Mouse (Mus musculus): ENCODE data around the gene Evi2a.

Evi2a gene

DNA sequence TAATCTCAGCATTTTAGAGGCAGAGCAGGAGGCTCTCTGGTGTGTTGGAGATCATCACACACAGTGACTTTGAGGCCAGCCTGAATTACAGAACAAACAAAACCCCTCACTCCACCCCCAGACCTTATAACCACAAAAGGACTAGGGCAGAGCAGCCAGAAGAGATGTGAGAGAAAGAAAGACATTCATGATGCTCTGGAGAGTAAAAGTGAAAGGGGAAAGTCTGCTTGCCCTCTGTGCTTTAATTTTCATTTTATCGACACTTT is 6.2 kb downstream of the Evi2a start:
- DNase-seq (ENCODE audit: low spot score): no peak

DNA sequence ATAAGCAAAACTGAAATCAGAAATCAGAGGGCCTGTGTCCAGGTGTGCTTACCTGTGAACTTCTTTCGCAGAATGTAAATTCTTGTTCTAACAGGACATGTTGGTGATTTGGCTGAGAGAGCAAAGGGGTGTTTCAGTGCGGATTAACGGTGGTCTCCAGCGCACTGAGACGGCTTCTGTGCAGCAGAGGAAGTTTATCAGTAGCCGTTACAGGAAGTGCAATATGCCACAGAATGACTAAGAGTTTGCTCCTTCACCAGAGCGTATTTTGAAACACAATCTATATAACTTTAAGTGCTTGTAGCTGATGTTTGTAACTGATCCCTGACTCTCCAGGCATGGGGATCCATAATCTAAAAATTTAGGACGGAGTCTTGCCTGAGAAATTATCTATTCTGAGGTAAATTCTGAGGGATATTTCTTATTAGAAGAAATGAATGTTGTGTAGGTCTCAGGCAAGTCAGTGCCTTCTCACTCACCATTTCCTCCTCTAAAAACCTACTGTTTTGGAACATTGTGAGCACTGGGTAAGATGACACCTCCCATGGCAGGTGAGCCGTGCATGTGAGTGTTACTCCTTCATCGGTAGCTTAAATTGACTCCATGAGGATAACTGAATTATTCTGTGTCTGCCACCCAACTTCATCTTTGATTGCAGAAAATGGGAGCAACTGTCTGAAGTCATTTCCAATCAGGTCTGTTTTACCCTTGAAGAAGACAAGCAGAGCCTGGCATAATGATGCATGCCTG is 6.7 kb downstream of the Evi2a start, which contains the start of gene Evi2b:
Evi2b (minus strand) TSS at position 203 of the 750 bp plus-strand sequence.
- DNase-seq (ENCODE audit: low spot score): no peak

DNA sequence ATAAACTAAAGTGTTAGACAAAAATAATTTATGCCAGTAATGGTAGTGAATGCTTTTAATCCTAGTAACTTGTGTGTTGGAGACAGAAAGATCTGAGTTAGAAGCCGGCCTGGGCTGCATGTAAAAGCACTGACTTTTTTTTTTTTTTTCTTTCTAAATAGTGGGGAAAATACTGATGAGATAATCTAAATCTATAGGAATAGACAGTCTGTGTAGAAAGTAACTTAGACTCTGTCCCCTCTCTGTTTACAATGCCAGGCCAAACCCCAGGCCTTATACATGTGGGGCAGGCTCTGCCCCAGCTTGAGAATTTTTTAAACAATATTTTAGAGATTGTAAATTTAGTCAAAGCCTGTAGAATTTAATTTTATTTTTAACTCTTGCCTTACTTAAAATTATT is 7.5 kb downstream of the Evi2a start:
- no peak for DNase-seq (ENCODE audit: low spot score)

- DNase-seq (ENCODE audit: low spot score): no peak
These were observed 8.5 kb downstream of the Evi2a start for GRCm38 (mm10) chr11:79521930-79522329.

DNA sequence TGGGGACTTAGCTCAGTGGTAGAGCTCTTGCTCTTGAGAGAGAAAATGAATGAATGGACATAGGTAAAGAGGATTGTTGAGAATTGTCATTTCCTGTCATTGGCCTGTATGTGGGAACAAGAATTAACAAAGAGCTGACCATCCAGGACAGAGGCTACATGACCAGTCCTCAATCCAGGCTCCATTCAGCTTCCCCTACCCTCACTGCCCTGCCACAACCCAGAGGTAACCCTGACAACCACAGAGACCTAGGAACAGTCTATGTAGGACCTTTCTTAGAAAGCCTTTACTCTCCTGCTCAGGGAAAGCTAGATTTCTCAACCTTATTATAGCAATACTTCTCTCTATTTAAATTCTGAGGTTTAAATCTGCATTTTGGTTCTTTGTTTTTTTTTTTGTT is 9.6 kb downstream of the Evi2a start:
- no peak for DNase-seq (ENCODE audit: low spot score)

DNA sequence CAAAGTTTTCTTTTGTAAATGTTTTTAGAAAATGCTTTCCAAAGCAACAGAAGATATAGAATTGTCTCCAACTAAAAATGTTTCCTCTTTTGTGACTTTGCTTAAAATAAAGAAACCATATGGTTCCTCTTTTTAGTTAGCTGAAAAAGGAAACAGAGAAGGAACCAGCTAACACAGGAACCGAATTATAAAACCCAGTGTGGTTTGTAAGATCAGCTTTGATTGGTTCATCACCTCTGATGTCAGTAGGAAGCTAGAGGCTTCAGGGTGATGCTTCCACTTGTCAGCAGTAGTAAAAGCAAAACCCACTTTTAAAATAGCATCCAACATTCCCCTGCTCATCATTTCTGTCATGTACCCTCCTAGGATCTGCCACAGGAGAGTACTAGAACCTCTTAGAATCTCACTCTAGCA is 10.5 kb downstream of the Evi2a start:
- DNase-seq (ENCODE audit: low spot score): no peak

DNA sequence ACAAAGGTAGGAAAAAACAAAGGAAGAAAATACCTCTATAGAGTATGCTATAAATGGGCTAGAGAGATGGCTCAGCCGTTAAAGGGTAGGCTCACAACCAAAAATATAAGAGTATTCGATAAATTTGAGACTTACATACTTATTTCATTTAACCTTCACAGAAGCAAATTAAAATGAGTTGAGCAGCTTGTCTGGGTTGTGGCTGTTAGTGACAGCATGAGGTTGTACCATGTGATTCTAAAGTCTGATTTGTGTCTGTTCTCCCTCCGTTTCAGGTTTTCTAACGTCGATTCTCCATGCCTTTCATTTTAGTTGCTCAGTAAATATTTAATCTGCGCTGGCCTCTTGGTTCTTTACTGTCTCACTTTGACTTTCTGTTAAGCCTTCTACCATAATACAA is 11.1 kb downstream of the Evi2a start:
- no peak for DNase-seq (ENCODE audit: low spot score)

DNA sequence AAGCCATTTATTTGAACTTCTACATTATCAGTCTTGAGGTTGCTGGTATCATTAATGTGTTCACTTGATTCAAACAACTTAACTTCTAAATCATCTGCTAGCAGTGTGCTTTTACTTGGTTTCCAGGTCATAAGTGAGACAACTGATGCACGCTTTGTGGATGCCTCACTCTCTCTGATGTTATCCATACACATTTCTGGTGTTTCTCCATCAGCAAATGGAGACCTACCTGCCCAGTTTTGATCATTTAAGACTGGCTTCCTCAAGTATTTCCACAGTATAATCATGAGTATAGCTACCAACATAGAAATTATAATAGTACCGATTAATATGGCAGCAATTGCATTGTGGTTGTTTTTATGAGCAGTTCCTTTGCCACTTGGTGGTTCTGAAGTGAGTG is 14.6 kb downstream of the Evi2a start:
- DNase-seq (ENCODE audit: low spot score): no peak

DNA sequence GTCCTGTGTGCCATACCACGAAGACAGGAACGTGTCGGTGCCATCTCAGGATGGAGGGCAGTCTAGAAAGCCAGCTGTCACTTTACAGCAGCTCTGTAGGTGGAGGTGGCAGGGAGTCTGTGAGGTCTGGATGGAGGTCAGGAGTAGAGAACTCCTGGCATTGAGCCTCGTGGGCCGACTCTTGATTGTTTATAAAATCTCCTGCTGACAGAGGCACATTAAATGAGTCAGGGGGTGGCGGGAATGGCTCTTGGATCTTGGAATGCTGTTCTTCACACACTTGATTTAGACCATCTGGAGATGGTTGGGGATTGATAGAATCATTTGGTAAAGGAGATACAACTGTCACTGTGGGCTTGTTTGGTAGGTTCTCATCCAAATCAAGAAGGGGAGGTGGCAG is 15.1 kb downstream of the Evi2a start:
- no peak for DNase-seq (ENCODE audit: low spot score)

GRCm38 (mm10) chr11:79511970-79512369 is 18.4 kb downstream of the Evi2a start:
- no peak for DNase-seq (ENCODE audit: low spot score)

DNA sequence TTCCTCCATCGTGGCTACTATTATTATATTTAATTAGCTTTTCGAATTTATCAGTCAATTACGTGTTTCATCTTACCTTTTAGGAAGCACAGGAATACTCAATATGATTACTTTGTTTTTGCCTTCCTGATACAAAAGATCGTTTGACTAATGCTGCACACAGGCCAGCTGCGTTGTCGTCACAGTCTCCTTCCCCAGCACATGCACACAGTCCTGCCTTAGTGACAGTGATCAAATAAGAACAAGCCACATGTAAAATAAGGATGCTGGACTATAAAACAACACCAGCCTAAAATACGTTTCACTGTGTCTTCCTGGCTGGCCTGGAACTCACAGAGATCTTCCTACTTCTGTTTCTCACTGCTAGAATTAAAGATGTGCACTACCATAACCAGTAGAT is 25.9 kb downstream of the Evi2a start:
- no peak for DNase-seq (ENCODE audit: low spot score)

DNA sequence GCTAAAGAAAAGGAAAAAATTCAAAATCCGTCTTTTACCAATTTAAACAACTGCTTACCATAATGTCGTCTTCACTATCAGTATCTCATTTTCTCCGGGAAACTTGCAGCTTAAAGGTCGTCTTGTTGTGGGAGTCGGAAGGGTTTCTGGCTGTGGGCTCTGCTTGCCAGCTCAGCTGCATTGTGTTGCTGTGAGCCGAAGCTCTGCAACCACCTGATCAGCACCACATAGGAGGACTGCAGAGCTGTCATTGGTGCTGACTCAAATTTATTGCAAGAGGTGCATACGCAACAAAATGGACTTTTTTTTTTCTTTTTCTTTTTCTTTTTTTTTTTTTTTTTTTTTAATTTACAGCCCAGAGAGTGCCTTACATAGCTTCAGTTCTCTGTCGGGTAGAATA is 26.6 kb downstream of the Evi2a start, which contains the start of gene Omg:
Omg (minus strand) TSS at position 240 of the 400 bp plus-strand sequence.
- no peak for DNase-seq (ENCODE audit: low spot score)

- no peak for DNase-seq (ENCODE audit: low spot score)
These were observed 27.5 kb downstream of the Evi2a start for GRCm38 (mm10) chr11:79502917-79503316.

GRCm38 (mm10) chr11:79494976-79495800 is 35.2 kb downstream of the Evi2a start:
- no peak for DNase-seq (ENCODE audit: low spot score)

DNA sequence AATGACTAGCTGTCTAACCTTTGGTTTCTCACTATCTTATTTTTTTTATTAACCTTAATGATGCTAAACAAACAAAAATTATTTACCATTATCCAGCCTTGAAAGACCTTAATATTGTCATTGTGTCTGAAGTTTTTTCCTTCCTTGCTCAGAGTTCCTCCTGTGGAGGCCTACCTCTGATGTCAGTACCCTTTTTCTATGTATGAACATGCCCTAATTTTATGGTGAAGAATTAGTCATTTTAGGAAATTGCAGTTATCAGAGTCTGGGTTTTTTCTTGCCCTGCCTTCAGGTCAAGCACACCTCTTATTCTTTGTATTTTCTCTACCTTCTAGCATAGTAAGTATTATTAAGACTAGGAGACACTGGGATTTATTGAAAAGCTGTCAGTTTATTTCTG is 45.7 kb downstream of the Evi2a start:
- DNase-seq (ENCODE audit: low spot score): no peak

DNA sequence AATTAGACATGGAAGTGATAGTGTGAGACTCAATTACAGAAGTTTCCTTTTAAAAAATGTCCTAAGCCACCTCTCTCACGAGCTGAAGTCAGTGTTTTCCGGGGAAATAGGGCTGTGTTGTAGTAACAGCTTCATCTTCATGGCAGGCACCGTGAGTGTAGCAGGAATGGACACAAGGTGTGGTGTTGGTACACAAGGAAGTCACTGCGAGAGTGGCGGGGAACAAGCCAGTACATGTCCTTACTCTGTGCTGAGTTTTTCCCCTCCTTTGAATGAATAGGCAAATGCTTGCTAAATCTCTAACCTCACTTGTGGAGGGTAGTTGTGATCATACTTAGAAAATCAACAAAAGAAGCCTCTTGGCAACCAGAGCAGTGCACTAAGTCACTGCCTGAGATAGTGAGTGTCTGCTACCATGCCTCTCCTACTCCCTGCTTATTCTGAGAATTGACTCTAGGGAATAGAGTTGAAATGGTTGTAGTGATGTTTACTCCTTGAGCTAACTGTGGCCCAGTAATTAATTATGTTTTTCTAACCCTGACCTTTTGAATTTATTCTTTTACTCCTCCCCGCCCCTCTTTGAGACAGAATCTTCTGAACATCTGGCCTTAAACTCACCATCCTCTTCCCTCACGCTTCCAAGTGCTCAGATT is 46.4 kb downstream of the Evi2a start:
- DNase-seq (ENCODE audit: low spot score): no peak

DNA sequence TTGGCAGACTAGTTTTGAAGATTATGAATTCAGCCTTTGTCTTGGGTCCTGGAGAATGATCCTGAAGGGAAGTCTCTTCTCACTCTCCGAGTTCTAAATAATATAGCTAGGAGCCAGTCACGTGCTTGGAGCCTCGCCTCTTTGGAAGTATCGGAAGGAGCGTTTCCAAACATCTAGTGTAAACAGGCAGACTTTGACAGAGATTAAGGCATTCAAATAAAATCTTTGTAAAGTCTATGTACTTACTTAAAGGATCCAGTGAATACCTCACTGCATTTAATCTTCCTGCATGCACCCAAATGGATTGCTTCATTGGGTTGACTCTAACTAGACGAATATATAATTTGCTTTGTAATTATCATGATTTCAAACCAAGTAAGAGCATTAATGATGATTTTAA is 47.0 kb downstream of the Evi2a start:
- no peak for DNase-seq (ENCODE audit: low spot score)

All from embryo, embryonic 10 days (tissue).